Mouse (Mus musculus): ENCODE data around the gene Inip.

DNA sequence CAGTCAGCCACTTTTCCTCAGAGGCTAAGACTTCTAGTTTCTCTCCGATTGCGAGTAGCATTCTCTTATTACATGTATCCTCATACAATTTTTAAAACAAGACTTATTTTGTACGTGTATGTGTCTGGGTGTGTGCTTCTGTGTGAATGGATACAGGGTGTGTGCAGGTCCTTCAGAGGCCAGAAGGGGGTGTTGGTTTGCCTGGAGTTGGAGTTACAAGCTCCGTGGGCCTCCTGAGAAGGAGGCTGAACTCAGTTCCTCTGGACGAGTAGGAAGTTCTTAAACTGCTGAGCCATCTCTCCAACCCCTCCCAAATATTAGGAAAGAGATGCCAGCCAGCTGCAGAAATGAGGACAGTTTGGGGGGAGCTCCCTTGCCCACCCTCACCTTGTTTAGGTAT, 7.0 kb upstream of the Inip start:
- no peak for TF ChIP-seq POLR2A (IDR thresholded peaks at IDR 0.05; ENCODE audit: low read depth, low read length)
- no peak for TF ChIP-seq CTCF (IDR thresholded peaks at IDR 0.05; ENCODE audit: borderline replicate concordance, insufficient read depth, low read length)

All from embryonic fibroblast, embryonic 13.5 days (primary cell).